Mouse (Mus musculus) neural tube, embryonic 14.5 days (tissue): ENCODE measurements around the gene Gm8265. TPM values are rescaled to one million over a fixed set of nuclear protein-coding genes. Genes with fewer than 3 reads are reported as not detected.
"Not testable (repeated sequence)": the region's sequence is repeated elsewhere in the genome, so short reads cannot be mapped to it uniquely, and the experiment has no call there.

Source experiments
- ATAC-seq: fragments of 200-750 bp; cut with Nextera tagmentation; 2 replicates; pipeline ENCODE4 v1.8.0; 2017; ENCODE audit warnings: low read depth, mild to moderate bottlenecking, moderate TSS enrichment, moderate library complexity
- H3K27ac ChIP-seq: fragments of 300-500 bp; sonication (generic); 2 replicates; pipeline ENCODE4 v1.5.1; 2014; ENCODE audit warnings: low read depth, mild to moderate bottlenecking, control low read depth, low read length, moderate library complexity, mixed read lengths
- H3K27me3 ChIP-seq: fragments of 300-500 bp; sonication (generic); 2 replicates; pipeline ENCODE4 v1.6.1; 2014; ENCODE audit warnings: low read length; ENCODE audit not compliant: control insufficient read depth, insufficient read depth
- H3K36me3 ChIP-seq: fragments of 300-500 bp; sonication (generic); 2 replicates; pipeline ENCODE4 v1.6.1; 2014; ENCODE audit warnings: low read length, mixed read lengths; ENCODE audit not compliant: control insufficient read depth, insufficient read depth
- H3K4me1 ChIP-seq: fragments of 300-500 bp; sonication (generic); 2 replicates; pipeline ENCODE4 v1.6.1; 2014; ENCODE audit warnings: low read length; ENCODE audit not compliant: control insufficient read depth, insufficient read depth
- H3K4me2 ChIP-seq: fragments of 300-500 bp; sonication (generic); 2 replicates; pipeline ENCODE4 v1.6.1; 2014; ENCODE audit warnings: mild to moderate bottlenecking, low read depth, low read length, control low read depth
- H3K4me3 ChIP-seq: fragments of 300-500 bp; sonication (generic); 2 replicates; pipeline ENCODE4 v1.5.1; 2014; ENCODE audit warnings: low read depth, low read length, control low read depth, mixed read lengths
- H3K9ac ChIP-seq: fragments of 300-500 bp; sonication (generic); replicated peaks from 2 replicates; pipeline ENCODE4 v1.6.1; 2014; ENCODE audit warnings: low read depth, mild to moderate bottlenecking, control low read depth, low read length, mixed read lengths
- H3K9me3 ChIP-seq: fragments of 300-500 bp; sonication (generic); 2 replicates; pipeline ENCODE4 v1.6.1; 2016; ENCODE audit warnings: low read length; ENCODE audit not compliant: control insufficient read depth
- WGBS: fragments of 180-500 bp; shearing (Covaris S2); extraction: QIAGEN DNeasy Blood & Tissue Kit; methylation state at CpG from one replicate; pipeline ENCODE4 v1.1.7; 2014; 5-methylcytosine and 5-hydroxymethylcytosine counted together
- polyA plus RNA-seq: library from polyadenylated mRNA; unstranded; fragments of >200 nt; fragmentation: Nextera tagmentation; extraction: Ambion mirVana; gene quantifications from 2 replicates; pipeline ENCODE4 v1.2.1, GENCODE M21; 2014

Gm8265 gene
- not detected in 2 replicates for polyA plus RNA-seq

GRCm38 (mm10) chr14:5632928-5633327 lies at the start of gene Gm8265:
Gene Gm8265 (minus strand): TSS chr14:5633028.
- H3K9me3 ChIP-seq, H3K27me3 ChIP-seq, H3K4me3 ChIP-seq, H3K36me3 ChIP-seq, ATAC-seq, H3K4me1 ChIP-seq, H3K9ac ChIP-seq, H3K4me2 ChIP-seq, H3K27ac ChIP-seq: not testable (repeated sequence)
- no CpG with 5 or more reads among the region's 1 CpGs for WGBS

Other genes starting within 250 kb of the Gm8265 start
- gene Gm3500, start 244.0 kb downstream of the Gm8265 start, polyA plus RNA-seq: 0.90 and 1.8 TPM in 2 replicates
- gene Gm3194, start 177.6 kb downstream of the Gm8265 start, polyA plus RNA-seq: 3.4 and 4.2 TPM in 2 replicates
- gene Gm8246, start 155.2 kb downstream of the Gm8265 start, polyA plus RNA-seq: not detected in 2 replicates
- gene Gm3187, start 148.8 kb downstream of the Gm8265 start, polyA plus RNA-seq: 0.20 TPM in 1 of 2 replicates, not detected in the other
- gene Gm3488, start 131.4 kb downstream of the Gm8265 start, polyA plus RNA-seq: 15.4 and 22.2 TPM in 2 replicates
- not detected in 2 replicates for gene Gm3532, start 94.5 kb downstream of the Gm8265 start, polyA plus RNA-seq
- not detected in 2 replicates for gene Gm9603, start 54.4 kb upstream of the Gm8265 start, polyA plus RNA-seq
- gene Gm3373, start 108.5 kb upstream of the Gm8265 start, polyA plus RNA-seq: 0.72 and 1.8 TPM in 2 replicates
- 3.9 and 5.7 TPM in 2 replicates for gene Gm3383, start 175.0 kb upstream of the Gm8265 start, polyA plus RNA-seq
- not detected in 2 replicates for gene Gm3424, start 197.3 kb upstream of the Gm8265 start, polyA plus RNA-seq
- gene Gm8237, start 247.4 kb upstream of the Gm8265 start, polyA plus RNA-seq: 0.88 and 1.8 TPM in 2 replicates